Mouse (Mus musculus): ENCODE data around the gene AA986860. TPM values are rescaled to one million over a fixed set of nuclear protein-coding genes. Genes with fewer than 3 reads are reported as not detected.

The AA986860 gene
- total and polyA plus RNA-seq, 3 experiments, result 0.31 to 0.58 TPM; not detected in 1

- peak overlapping the region; percentile 57 to 71 for H3K4me3 ChIP-seq (ENCODE audit: control insufficient read depth in 1 of 2, insufficient read depth in 1 of 2, low read depth in 2 of 2, low read length in 2 of 2)
- H3K27me3 ChIP-seq (ENCODE audit: control insufficient read depth in 1 of 2, insufficient read depth in 2 of 2, low read length in 2 of 2), result no peaks in the 10 kb centered on the region
- peak overlapping the region; percentile 96 for H3K27ac ChIP-seq (ENCODE audit: control insufficient read depth, low read depth, low read length)
- TF ChIP-seq MYB (IDR thresholded peaks at IDR 0.05; ENCODE audit: low read depth, low read length), result 0 out of 2 replicates have a peak, but pooled peaks have one; percentile 29
- TF ChIP-seq MAX (IDR thresholded peaks at IDR 0.05; ENCODE audit: low read length), result no peak
- 0 out of 2 replicates have a peak, but pooled peaks have one; percentile 25 for TF ChIP-seq MYC (IDR thresholded peaks at IDR 0.05; ENCODE audit: low read depth, low read length)
- 0 out of 4 replicates have a peak, but pooled peaks of 1 of the 2 experiments have one; percentile 7 for TF ChIP-seq EP300 (IDR thresholded peaks at IDR 0.05; ENCODE audit: low read depth in 1 of 2, low read length in 2 of 2)
- no peak for TF ChIP-seq SMC3 (IDR thresholded peaks at IDR 0.05; ENCODE audit: low read depth, low read length)
- peak; percentile 20; the same call in 1 of the 2 replicates for TF ChIP-seq POLR2AphosphoS2 (IDR thresholded peaks at IDR 0.05; ENCODE audit: low read length)
- TF ChIP-seq ZNF384 (IDR thresholded peaks at IDR 0.05; ENCODE audit: low read depth, low read length), result no peak
- no peak for TF ChIP-seq KAT2A (conservative IDR thresholded peaks at IDR 0.05; ENCODE audit: low read depth, low read length)
- peak; percentile 71; the same call in 1 of the 2 replicates for TF ChIP-seq CHD1 (IDR thresholded peaks at IDR 0.05; ENCODE audit: low read depth, low read length)
- TF ChIP-seq UBTF (IDR thresholded peaks at IDR 0.05; ENCODE audit: borderline replicate concordance, insufficient read depth, low read depth, low read length), result no peak
- TF ChIP-seq ZKSCAN1 (IDR thresholded peaks at IDR 0.05; ENCODE audit: low read depth, low read length), result no peak
- H3K79me2 ChIP-seq (ENCODE audit: control insufficient read depth, insufficient read depth, low read length, poor library complexity), result peaks cover 4% of the 10 kb centered on the region
- H3K36me3 ChIP-seq (ENCODE audit: control insufficient read depth in 1 of 2, insufficient read depth in 2 of 2, low read length in 2 of 2), result peaks cover 0 to 42% of the 10 kb centered on the region in 2 experiments; a peak in 2 of 4 replicates
- H3K9me3 ChIP-seq (replicated peaks; ENCODE audit: insufficient read depth, low read length), result no peaks in the 10 kb centered on the region
- DNase-seq (ENCODE audit: low read depth, low spot score), result peak; percentile 49
- peak overlapping the region; percentile 69 for H3K9ac ChIP-seq (ENCODE audit: control insufficient read depth, low read depth, low read length, poor library complexity, severe bottlenecking)
- peaks cover 27 to 51% of the 10 kb centered on the region in 2 experiments for H3K4me1 ChIP-seq (ENCODE audit: control insufficient read depth in 1 of 2, insufficient read depth in 2 of 2, low read length in 2 of 2)
Observed at GRCm38 (mm10) chr1:130740227-130740648, 8.5 kb downstream of the AA986860 start.

DNA sequence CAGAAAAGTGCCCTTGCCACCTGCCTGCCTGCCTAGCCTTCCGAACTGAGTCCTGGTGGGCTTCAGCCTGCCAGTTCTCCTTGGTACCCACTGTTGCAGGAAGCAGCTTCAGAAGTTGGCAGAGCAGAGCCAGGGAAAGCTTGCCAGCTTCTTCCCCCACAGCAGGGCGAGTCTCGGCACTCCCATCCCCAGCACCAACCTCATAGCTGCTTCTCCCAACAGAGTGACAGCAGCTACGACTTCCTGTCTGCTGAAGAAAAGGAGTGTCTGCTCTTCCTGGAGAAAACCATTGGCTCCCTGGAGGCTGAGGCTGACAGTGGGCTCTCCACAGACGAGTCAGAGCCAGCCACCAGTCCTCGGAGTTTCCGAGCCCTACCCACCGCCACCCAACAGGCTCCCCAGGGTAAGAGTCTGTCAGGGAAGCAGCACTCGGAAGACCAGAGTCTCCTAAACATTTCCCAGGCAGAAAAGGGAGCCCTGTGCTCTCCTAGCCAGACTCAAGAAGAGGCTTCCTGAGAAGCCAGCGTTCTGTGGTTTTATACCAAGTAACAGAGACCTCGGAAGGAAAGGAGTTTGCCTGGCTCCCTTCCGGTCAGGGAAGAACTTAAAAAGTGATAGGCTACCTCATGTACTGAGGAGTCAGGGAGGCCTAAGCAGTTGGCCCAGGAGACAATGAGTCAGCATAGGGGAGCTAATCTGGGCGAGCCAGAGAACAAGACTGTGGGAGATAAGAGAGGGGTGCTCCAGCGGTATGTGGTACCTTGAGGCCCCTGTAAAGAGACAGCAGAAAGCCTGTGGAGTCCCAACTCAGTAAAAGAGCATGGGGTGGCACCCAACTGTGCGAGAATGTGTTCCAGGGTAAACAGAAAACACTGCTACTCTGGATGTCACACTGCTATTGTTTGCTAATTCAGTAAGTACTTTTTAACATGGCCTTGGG lies 9.3 kb downstream of the AA986860 start:
- Histone ChIP-seq H3K9me3 (replicated peaks; ENCODE audit: insufficient read depth, low read length) (no peaks in the 10 kb centered on the region), H3K79me2 (ENCODE audit: control insufficient read depth, insufficient read depth, low read length, poor library complexity) (peaks cover 4% of the 10 kb centered on the region), H3K27me3 (ENCODE audit: control insufficient read depth in 1 of 2, insufficient read depth in 2 of 2, low read length in 2 of 2) (no peaks in the 10 kb centered on the region), H3K27ac (ENCODE audit: control insufficient read depth, low read depth, low read length) (peak overlapping the region; percentile 96), H3K4me3 (ENCODE audit: control insufficient read depth in 1 of 2, insufficient read depth in 1 of 2, low read depth in 2 of 2, low read length in 2 of 2) (peak overlapping the region; percentile 57 to 71), H3K9ac (ENCODE audit: control insufficient read depth, low read depth, low read length, poor library complexity, severe bottlenecking) (peak overlapping the region; percentile 69), H3K4me1 (ENCODE audit: control insufficient read depth in 1 of 2, insufficient read depth in 2 of 2, low read length in 2 of 2) (peaks cover 27 to 48% of the 10 kb centered on the region in 2 experiments), H3K36me3 (ENCODE audit: control insufficient read depth in 1 of 2, insufficient read depth in 2 of 2, low read length in 2 of 2) (peaks cover 0 to 42% of the 10 kb centered on the region in 2 experiments; a peak in 2 of 4 replicates)
- DNase-seq (ENCODE audit: low read depth, low spot score), result peak; percentile 96
- TF ChIP-seq GATA1 (IDR thresholded peaks at IDR 0.05; ENCODE audit: low read depth, low read length) (peak; percentile 99), CHD2 (IDR thresholded peaks at IDR 0.05; ENCODE audit: low read length) (peak; percentile 37), E2F4 (IDR thresholded peaks at IDR 0.05; ENCODE audit: borderline replicate concordance, low read depth, low read length) (no peak), ZC3H11A (IDR thresholded peaks at IDR 0.05; ENCODE audit: low read depth, low read length) (no peak), MYC (IDR thresholded peaks at IDR 0.05; ENCODE audit: low read depth, low read length) (peak; percentile 70), ELF1 (IDR thresholded peaks at IDR 0.05; ENCODE audit: low read depth, low read length) (peak; percentile 39), POLR2A (IDR thresholded peaks at IDR 0.05; ENCODE audit: control insufficient read depth in 1 of 2, insufficient read depth in 1 of 2, low read depth in 1 of 2, low read length in 2 of 2, poor library complexity in 1 of 2) (peak; percentile 65 to 94; a peak in 3 of 4 replicates), POLR2AphosphoS5 (IDR thresholded peaks at IDR 0.05; ENCODE audit: borderline replicate concordance, low read depth, low read length) (no peak), NELFE (IDR thresholded peaks at IDR 0.05; ENCODE audit: low read depth, low read length) (peak; percentile 71), ETS1 (IDR thresholded peaks at IDR 0.05; ENCODE audit: low read depth, low read length) (peak; percentile 96), TCF12 (IDR thresholded peaks at IDR 0.05; ENCODE audit: low read depth, low read length) (peak; percentile 99), KAT2A (conservative IDR thresholded peaks at IDR 0.05; ENCODE audit: low read depth, low read length) (no peak), RCOR1 (IDR thresholded peaks at IDR 0.05; ENCODE audit: low read depth, low read length) (peak; percentile 87), TBP (IDR thresholded peaks at IDR 0.05; ENCODE audit: low read depth, low read length) (peak; percentile 89), POLR2AphosphoS2 (IDR thresholded peaks at IDR 0.05; ENCODE audit: low read length) (peak; percentile 45; the same call in 1 of the 2 replicates), USF1 (IDR thresholded peaks at IDR 0.05; ENCODE audit: low read depth, low read length) (no peak), HCFC1 (IDR thresholded peaks at IDR 0.05; ENCODE audit: low read depth, low read length) (peak; percentile 54; the same call in 1 of the 2 replicates), MAX (IDR thresholded peaks at IDR 0.05; ENCODE audit: low read length) (peak; percentile 65), ZMIZ1 (IDR thresholded peaks at IDR 0.05; ENCODE audit: low read depth, low read length) (peak; percentile 49; the same call in 1 of the 2 replicates), SIN3A (IDR thresholded peaks at IDR 0.05; ENCODE audit: low read length) (peak; percentile 94), MAZ (IDR thresholded peaks at IDR 0.05; ENCODE audit: low read depth, low read length) (peak; percentile 85; the same call in 1 of the 2 replicates), SMC3 (IDR thresholded peaks at IDR 0.05; ENCODE audit: low read depth, low read length) (no peak)

Measured in MEL (cell line).